Mouse (Mus musculus) forebrain, embryonic 13.5 days (tissue): Measurements from ENCODE around the gene Cntrob. TPM values are rescaled to one million over a fixed set of nuclear protein-coding genes. Genes with fewer than 3 reads are reported as not detected.

Experiments
- ATAC-seq: fragments of 200-750 bp; cut with Nextera tagmentation; 2 replicates; pipeline ENCODE4 v1.8.0; 2017
- H3K27ac ChIP-seq: fragments of 300-500 bp; sonication (generic); 2 replicates; pipeline ENCODE4 v1.5.1; 2015; ENCODE audit warnings: inconsistent platforms, mild to moderate bottlenecking, moderate library complexity
- H3K27me3 ChIP-seq: fragments of 300-500 bp; sonication (generic); 2 replicates; pipeline ENCODE4 v1.6.1; 2015; ENCODE audit warnings: mild to moderate bottlenecking, inconsistent platforms
- H3K36me3 ChIP-seq: fragments of 300-500 bp; sonication (generic); 2 replicates; pipeline ENCODE4 v1.6.1; 2015; ENCODE audit warnings: mild to moderate bottlenecking, inconsistent platforms; ENCODE audit not compliant: poor library complexity, severe bottlenecking
- H3K4me1 ChIP-seq: fragments of 300-500 bp; sonication (generic); 2 replicates; pipeline ENCODE4 v1.6.1; 2015; ENCODE audit warnings: inconsistent platforms
- H3K4me2 ChIP-seq: fragments of 300-500 bp; sonication (generic); 2 replicates; pipeline ENCODE4 v1.6.1; 2015; ENCODE audit warnings: inconsistent platforms, mild to moderate bottlenecking, moderate library complexity
- H3K4me3 ChIP-seq: fragments of 300-500 bp; sonication (generic); 2 replicates; pipeline ENCODE4 v1.5.1; 2015; ENCODE audit warnings: mild to moderate bottlenecking, inconsistent platforms
- H3K9ac ChIP-seq: fragments of 300-500 bp; sonication (generic); 2 replicates; pipeline ENCODE4 v1.6.1; 2015; ENCODE audit warnings: mild to moderate bottlenecking, inconsistent platforms
- H3K9me3 ChIP-seq: fragments of 300-500 bp; sonication (generic); replicated peaks from 2 replicates; pipeline ENCODE4 v1.6.1; 2016; ENCODE audit warnings: inconsistent platforms
- WGBS: fragments of 180-500 bp; shearing (Covaris S2); methylation state at CpG from one replicate; pipeline ENCODE4 v1.1.7; 2015; 5-methylcytosine and 5-hydroxymethylcytosine counted together
- polyA plus RNA-seq: library from polyadenylated mRNA; unstranded; fragments of >200 nt; fragmentation: Nextera tagmentation; extraction: Ambion mirVana; gene quantifications from 2 replicates; pipeline ENCODE4 v1.2.1, GENCODE M21; 2015

Cntrob gene
- polyA plus RNA-seq, 1 experiment from 2014 or later: 37.1 TPM

DNA sequence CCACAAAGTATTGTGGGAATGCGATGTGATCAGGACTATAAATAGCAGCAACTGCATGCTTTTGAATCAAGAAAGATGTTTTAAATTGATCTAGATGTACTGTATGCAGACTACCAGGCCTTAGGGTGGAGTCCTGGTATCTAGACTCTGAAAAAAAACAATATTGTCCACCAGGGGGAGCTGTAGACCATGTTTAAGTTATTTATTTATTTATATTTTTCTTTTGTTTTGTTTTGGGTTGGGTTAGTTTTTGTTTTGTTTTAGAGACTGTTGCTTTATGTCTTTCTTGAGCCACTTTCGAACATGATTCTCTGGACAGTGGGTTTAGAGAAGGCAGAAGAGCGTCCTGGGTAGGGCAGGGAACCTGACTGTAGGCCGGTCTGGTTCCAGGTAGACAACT is 65.8 kb downstream of the Cntrob start:
- no peak overlapping the region for H3K27ac ChIP-seq
- no peaks in the 10 kb centered on the region for H3K4me1 ChIP-seq
- no peak overlapping the region for H3K4me2 ChIP-seq
- ATAC-seq: no peak; the same call in 1 of the 2 replicates
- no peak overlapping the region for H3K9ac ChIP-seq
- H3K9me3 ChIP-seq: no peaks in the 10 kb centered on the region
- 46% methylated on average over 4 of the region's 4 CpGs for WGBS
- H3K36me3 ChIP-seq: no peaks in the 10 kb centered on the region
- peaks cover 2% of the 10 kb centered on the region; the same call in 1 of the 2 replicates for H3K27me3 ChIP-seq
- no peak overlapping the region for H3K4me3 ChIP-seq

DNA sequence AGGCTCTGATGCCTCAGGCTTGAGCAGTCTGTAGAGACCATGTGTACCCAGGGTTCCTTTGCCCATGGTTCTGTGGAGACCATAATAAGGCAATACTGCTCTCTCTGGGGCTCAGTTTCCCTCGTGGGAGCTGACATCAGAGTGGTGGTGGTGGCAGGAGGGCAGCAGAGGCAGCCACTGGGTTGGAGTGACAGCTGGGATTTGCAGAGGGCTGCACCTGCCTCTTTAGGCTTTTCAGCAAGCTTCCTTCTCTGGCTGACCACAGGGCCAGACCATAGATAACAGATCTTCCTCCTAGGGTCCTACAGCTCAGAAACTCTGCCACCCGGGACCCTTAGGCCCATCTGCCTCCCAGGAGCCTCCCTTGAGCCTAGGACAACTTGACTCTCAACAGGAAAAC is 66.5 kb downstream of the Cntrob start:
- no peak for ATAC-seq
- Histone ChIP-seq H3K4me2 (no peak overlapping the region), H3K27me3 (peaks cover 2% of the 10 kb centered on the region; the same call in 1 of the 2 replicates), H3K4me3 (no peak overlapping the region), H3K9ac (no peak overlapping the region), H3K36me3 (no peaks in the 10 kb centered on the region), H3K4me1 (no peaks in the 10 kb centered on the region), H3K27ac (no peak overlapping the region), H3K9me3 (no peaks in the 10 kb centered on the region)
- WGBS: 63% methylated on average over 2 of the region's 2 CpGs

DNA sequence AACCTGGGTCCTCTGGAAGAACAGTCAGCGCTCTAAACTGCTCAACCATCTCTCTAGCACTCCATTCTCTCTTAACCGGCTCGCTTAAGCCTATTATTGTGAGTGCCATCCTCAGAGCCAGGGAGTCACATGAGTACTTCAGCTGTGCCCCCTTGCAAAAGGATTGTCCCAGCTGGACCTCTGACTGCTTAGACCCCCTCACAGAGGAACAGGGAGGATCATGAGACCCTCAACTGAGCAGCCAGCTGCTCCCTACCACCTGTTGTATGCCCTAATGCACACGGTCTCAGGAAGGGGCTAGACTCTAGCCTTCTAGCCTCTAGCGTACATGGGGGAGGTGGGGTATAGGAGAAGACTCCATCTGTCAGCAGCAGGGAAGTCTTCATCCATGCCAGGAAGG is 68.8 kb downstream of the Cntrob start:
- Histone ChIP-seq H3K4me3 (no peak overlapping the region), H3K27me3 (peaks cover 2% of the 10 kb centered on the region; the same call in 1 of the 2 replicates), H3K9me3 (no peaks in the 10 kb centered on the region), H3K36me3 (no peaks in the 10 kb centered on the region), H3K4me1 (no peaks in the 10 kb centered on the region), H3K9ac (no peak overlapping the region), H3K27ac (no peak overlapping the region), H3K4me2 (no peak overlapping the region)
- WGBS: 80% methylated on average over 5 of the region's 5 CpGs
- ATAC-seq: no peak

DNA sequence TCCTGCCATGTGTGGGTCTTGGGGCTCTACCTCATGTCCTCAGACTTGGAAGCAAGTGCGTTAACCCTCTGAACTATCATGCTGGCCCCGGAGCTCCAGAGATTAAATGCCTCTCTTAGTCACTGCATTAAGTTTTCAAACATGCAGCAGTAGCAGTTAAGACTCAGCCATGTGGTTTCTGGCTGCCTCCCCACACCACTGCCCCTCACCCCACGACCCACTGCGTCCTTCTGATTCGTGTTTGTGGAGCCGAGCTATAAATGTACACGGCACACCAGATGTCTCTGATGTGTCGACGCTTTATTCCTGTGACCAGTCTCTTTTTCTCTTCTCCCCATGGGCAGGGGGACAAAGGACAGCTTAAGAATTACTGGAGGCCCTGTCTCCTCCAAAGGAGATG is 70.4 kb downstream of the Cntrob start:
- Histone ChIP-seq H3K4me3 (no peak overlapping the region), H3K9ac (no peak overlapping the region)
- 56% methylated on average over 9 of the region's 9 CpGs for WGBS

DNA sequence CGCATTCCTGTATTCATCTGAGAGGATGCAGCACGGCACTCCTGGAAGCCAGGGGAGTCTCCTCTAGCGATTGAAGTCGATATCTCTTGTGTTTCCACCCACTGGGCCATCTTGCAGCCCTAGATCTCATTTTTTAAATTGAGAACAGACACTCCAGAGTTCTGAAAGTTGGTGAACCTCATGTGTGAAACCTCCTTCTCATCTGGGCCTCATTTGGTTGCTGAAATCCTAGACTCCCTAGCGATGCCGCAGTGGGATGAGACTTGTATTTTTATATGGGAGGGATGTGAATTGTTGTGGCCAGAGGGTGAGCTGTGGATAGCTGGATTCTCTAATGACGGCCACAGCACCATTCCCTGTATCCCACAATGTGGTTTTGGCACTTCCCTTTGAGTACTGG is 71.6 kb downstream of the Cntrob start:
- Histone ChIP-seq H3K27me3 (peaks cover 5% of the 10 kb centered on the region; the same call in 1 of the 2 replicates), H3K27ac (no peak overlapping the region), H3K9ac (no peak overlapping the region), H3K36me3 (no peaks in the 10 kb centered on the region), H3K4me1 (no peaks in the 10 kb centered on the region), H3K4me3 (no peak overlapping the region), H3K9me3 (no peaks in the 10 kb centered on the region), H3K4me2 (no peak overlapping the region)
- ATAC-seq: no peak
- 85% methylated on average over 7 of the region's 7 CpGs for WGBS

More for the DNA sequence above, 70.4 kb downstream of the Cntrob start:
- peaks cover 2% of the 10 kb centered on the region; the same call in 1 of the 2 replicates for H3K27me3 ChIP-seq
- ATAC-seq: no peak
- no peak overlapping the region for H3K4me2 ChIP-seq
- H3K36me3 ChIP-seq: no peaks in the 10 kb centered on the region
- H3K27ac ChIP-seq: no peak overlapping the region
- H3K9me3 ChIP-seq: no peaks in the 10 kb centered on the region
- H3K4me1 ChIP-seq: no peaks in the 10 kb centered on the region

DNA sequence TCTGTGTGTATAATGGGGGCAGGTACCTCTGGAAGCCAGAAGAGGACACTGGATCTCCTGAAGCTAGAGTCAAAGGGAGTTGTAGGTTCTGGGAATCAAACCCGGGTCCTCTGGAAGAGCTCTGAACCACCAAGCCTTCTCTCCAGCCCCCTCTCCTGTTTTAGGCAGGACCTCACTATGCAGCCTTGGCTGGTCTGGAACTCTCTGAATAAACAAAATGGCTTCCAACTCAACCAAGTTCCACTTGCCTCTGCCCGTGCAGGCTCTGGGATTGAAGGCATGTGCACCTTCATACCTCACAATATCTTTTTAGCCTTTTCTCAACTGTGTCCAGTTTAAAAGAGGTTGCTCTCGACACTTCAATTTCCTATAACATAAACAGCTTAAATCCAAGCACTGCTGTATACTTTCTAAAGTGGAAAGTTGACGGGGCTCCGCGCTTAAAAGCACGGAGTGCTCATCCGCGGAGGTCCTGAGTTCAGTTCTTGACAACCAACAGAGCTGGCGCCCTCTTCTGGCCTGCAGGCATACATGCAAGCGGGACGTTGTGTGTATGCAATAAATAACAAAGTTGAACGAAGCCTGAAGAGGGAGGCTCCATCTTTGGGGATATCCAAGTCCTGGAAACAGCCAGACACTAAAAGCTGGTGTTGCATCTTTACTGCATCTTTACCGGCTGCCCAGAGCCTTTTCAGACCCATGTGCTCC is 72.3 kb downstream of the Cntrob start:
- H3K9me3 ChIP-seq: no peaks in the 10 kb centered on the region
- no peaks in the 10 kb centered on the region for H3K36me3 ChIP-seq
- whole genome bisulfite sequencing: 67% methylated on average over 14 of the region's 14 CpGs
- H3K9ac ChIP-seq: no peak overlapping the region
- H3K4me2 ChIP-seq: no peak overlapping the region
- no peak overlapping the region for H3K4me3 ChIP-seq
- no peak overlapping the region for H3K27ac ChIP-seq
- peaks cover 5% of the 10 kb centered on the region; the same call in 1 of the 2 replicates for H3K27me3 ChIP-seq
- H3K4me1 ChIP-seq: no peaks in the 10 kb centered on the region
- no peak for ATAC-seq

DNA sequence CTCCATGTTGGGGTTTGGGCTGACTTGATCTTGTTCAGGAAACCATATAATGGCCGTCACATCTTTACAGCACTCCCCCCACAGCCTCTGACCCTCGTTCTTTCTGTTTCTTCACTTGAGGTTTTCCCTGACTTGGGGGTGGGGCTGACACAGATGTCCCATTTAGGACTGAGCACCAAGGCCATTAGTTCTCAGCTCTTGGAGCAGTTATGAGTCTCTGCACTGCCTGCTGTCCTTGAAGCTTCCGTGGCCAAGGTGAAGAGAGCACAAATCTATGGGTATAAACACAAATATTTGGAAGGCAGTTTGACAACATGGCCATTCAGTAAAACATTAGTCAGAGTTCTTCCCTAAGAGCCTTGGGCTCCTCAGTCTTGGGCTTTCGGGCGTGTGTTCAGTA is 73.5 kb downstream of the Cntrob start:
- Histone ChIP-seq H3K4me3 (no peak overlapping the region), H3K9me3 (no peaks in the 10 kb centered on the region), H3K27me3 (peaks cover 5% of the 10 kb centered on the region; the same call in 1 of the 2 replicates), H3K9ac (no peak overlapping the region), H3K4me2 (no peak overlapping the region), H3K27ac (no peak overlapping the region), H3K4me1 (no peaks in the 10 kb centered on the region), H3K36me3 (no peaks in the 10 kb centered on the region)
- 78% methylated on average over 5 of the region's 5 CpGs for WGBS
- ATAC-seq: no peak

Other genes starting within 250 kb of the Cntrob start
- 110 and 124 TPM in 2 replicates for gene Vamp2, start 235.3 kb downstream of the Cntrob start, polyA plus RNA-seq
- gene Per1, start 228.6 kb downstream of the Cntrob start, polyA plus RNA-seq: 6.0 and 6.4 TPM in 2 replicates
- 0.12 and 0.21 TPM in 2 replicates for gene Hes7, start 203.4 kb downstream of the Cntrob start, polyA plus RNA-seq
- 0.21 and 0.34 TPM in 2 replicates for gene 9130213A22Rik, start 201.2 kb downstream of the Cntrob start, polyA plus RNA-seq
- gene Aloxe3, start 197.9 kb downstream of the Cntrob start, polyA plus RNA-seq: 1.5 TPM in 1 of 2 replicates, not detected in the other
- not detected in 2 replicates for gene Alox12b, start 166.8 kb downstream of the Cntrob start, polyA plus RNA-seq
- gene Alox8, start 125.9 kb downstream of the Cntrob start, polyA plus RNA-seq: not detected in 2 replicates
- gene Gucy2e, start 86.7 kb downstream of the Cntrob start, polyA plus RNA-seq: 0.18 and 0.29 TPM in 2 replicates
- gene Trappc1, start 205 bp upstream of the Cntrob start, polyA plus RNA-seq: 208 and 210 TPM in 2 replicates
- 3.7 and 4.0 TPM in 2 replicates for gene Kcnab3, start 2.5 kb upstream of the Cntrob start, polyA plus RNA-seq
- 72.6 and 78.8 TPM in 2 replicates for gene Rnf227, start 16.7 kb upstream of the Cntrob start, polyA plus RNA-seq
- gene Chd3, start 45.6 kb upstream of the Cntrob start, polyA plus RNA-seq: 104 and 106 TPM in 2 replicates
- gene Naa38, start 71.7 kb upstream of the Cntrob start, polyA plus RNA-seq: 100.0 and 108 TPM in 2 replicates
- 45.9 and 48.6 TPM in 2 replicates for gene Cyb5d1, start 71.9 kb upstream of the Cntrob start, polyA plus RNA-seq
- 6.3 and 6.6 TPM in 2 replicates for gene Tmem88, start 74.5 kb upstream of the Cntrob start, polyA plus RNA-seq
- gene Kdm6b, start 89.9 kb upstream of the Cntrob start, polyA plus RNA-seq: 55.4 and 59.3 TPM in 2 replicates
- 1.7 and 2.0 TPM in 2 replicates for gene Dnah2, start 225.3 kb upstream of the Cntrob start, polyA plus RNA-seq
- 63.1 and 72.0 TPM in 2 replicates for gene Efnb3, start 236.4 kb upstream of the Cntrob start, polyA plus RNA-seq